Mouse (Mus musculus): Measurements from ENCODE around the gene Chml. TPM values are rescaled to one million over a fixed set of nuclear protein-coding genes. Genes with fewer than 3 reads are reported as not detected.

Gene Chml
- 0.83 TPM in 2 replicates for polyA plus RNA-seq (2015; fragmentation: Nextera tagmentation; extraction: Ambion mirVana)

DNA sequence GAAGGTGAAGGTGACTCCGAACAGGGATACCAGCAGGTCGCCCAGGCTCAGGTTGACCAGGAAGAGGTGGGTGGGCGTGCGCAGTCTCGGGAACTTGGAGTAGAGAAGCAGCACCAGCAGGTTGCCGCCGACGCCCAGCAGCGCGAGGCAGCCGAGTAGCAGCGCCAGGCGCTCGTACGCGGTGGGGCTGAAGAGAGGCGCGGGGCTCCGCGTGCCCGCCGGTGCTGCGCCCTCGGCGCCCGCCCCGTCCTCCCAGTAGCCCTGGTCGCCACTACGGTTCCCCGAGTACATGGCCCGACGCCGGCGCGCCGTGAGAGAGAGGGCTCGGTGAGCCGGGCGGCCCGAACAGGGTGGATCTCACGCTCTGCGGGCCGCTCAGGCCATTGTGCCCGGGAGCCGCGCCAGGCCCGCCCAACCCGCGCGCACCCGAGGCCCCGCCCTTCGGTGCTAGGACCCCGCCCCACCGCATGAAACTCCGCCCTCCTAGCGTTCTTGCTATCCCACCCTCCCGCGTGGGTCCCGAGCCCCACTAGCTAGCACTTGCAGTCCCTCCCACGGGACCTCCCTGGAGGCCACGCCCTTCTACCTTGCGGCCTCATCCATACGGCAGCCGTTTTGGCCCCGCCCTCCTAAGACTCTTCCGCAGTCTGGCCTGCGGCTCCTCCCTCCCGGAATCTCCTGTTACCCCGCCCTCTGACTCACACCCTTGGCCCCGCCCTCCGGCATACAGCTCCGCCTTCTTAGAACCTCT, at the start of gene Chml, which contains the start of gene Opn3:
TSS of gene Chml (minus strand) at position 656 of the 751 bp plus-strand sequence.
TSS of gene Opn3 (minus strand) at position 531 of the 751 bp plus-strand sequence.
- H3K4me2 ChIP-seq (ENCODE audit: low read depth, low read length): peak within 1 kb of the TSS; percentile 99
- H3K36me3 ChIP-seq (ENCODE audit: control insufficient read depth, insufficient read depth): no peaks in the 10 kb centered on the region
- WGBS (ENCODE audit: insufficient replicate concordance): under 1% methylated on average over 67 of the region's 73 CpGs
- ATAC-seq (ENCODE audit: low read depth): peak; percentile 94
- H3K4me1 ChIP-seq (ENCODE audit: control insufficient read depth, low read depth, low read length): peaks cover 11% of the 10 kb centered on the region
- H3K9ac ChIP-seq (ENCODE audit: low read depth, low read length): peak within 1 kb of the TSS; percentile 83
- H3K9me3 ChIP-seq (replicated peaks; ENCODE audit: control insufficient read depth, low read length): no peaks in the 10 kb centered on the region
- H3K4me3 ChIP-seq (ENCODE audit: low read depth, low read length): peak within 1 kb of the TSS; percentile 80
- H3K27me3 ChIP-seq (ENCODE audit: control insufficient read depth, insufficient read depth, low read depth, low read length): no peaks in the 10 kb centered on the region
- H3K27ac ChIP-seq (ENCODE audit: low read length): peak within 1 kb of the TSS; percentile 76

DNA sequence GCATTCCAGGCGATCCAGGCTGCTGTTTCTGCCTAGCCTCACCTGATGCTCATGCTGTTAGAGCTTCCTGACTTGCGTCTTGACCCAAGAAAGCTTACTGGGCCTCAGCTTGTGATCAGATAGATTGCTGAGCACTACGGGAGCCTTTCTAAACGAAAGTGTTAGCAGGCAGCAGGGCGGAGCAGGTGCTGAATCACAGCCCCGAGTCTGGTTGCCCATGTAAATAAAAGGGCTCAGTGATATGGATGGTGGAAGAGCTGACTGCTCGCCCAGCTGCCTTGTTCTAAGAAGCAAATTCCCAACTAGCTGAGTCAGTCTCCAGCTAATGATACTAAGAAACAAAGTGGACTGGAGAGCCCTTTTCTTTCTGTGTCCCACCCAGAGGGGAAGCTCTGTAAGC, 33.1 kb upstream of the Chml start:
- H3K9me3 ChIP-seq (replicated peaks; ENCODE audit: control insufficient read depth, low read length): no peaks in the 10 kb centered on the region
- no peak for ATAC-seq (ENCODE audit: low read depth)
- no peak overlapping the region for H3K9ac ChIP-seq (ENCODE audit: low read depth, low read length)
- H3K27ac ChIP-seq (ENCODE audit: low read length): no peak overlapping the region
- no peaks in the 10 kb centered on the region for H3K36me3 ChIP-seq (ENCODE audit: control insufficient read depth, insufficient read depth)
- no peaks in the 10 kb centered on the region for H3K27me3 ChIP-seq (ENCODE audit: control insufficient read depth, insufficient read depth, low read depth, low read length)
- no peak overlapping the region for H3K4me3 ChIP-seq (ENCODE audit: low read depth, low read length)
- H3K4me1 ChIP-seq (ENCODE audit: control insufficient read depth, low read depth, low read length): no peaks in the 10 kb centered on the region
- H3K4me2 ChIP-seq (ENCODE audit: low read depth, low read length): no peak overlapping the region
- WGBS (ENCODE audit: insufficient replicate concordance): 18% methylated on average over 7 of the region's 7 CpGs

DNA sequence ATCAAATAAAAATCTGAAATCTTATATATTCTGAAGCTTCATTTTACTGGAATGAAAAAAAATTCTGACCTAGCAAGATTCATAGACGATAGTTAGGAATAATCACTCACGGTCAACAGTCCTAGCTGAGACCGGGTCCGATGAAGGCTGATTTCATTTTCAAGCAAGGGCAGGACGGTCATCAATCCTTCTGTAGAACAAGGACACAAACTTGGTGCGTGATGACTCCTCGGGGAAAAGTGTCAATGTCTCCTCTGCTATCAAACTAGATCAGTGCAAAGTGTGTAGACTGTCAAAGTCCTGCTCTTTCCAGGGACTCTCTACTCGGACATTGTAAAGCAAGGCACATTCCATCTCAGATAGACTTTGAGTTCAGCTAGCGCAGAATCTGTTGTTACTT, 24.1 kb upstream of the Chml start:
- Histone ChIP-seq H3K27ac (ENCODE audit: low read length) (no peak overlapping the region), H3K27me3 (ENCODE audit: control insufficient read depth, insufficient read depth, low read depth, low read length) (no peaks in the 10 kb centered on the region), H3K9ac (ENCODE audit: low read depth, low read length) (no peak overlapping the region), H3K4me2 (ENCODE audit: low read depth, low read length) (no peak overlapping the region), H3K36me3 (ENCODE audit: control insufficient read depth, insufficient read depth) (no peaks in the 10 kb centered on the region), H3K4me1 (ENCODE audit: control insufficient read depth, low read depth, low read length) (no peaks in the 10 kb centered on the region), H3K9me3 (replicated peaks; ENCODE audit: control insufficient read depth, low read length) (no peaks in the 10 kb centered on the region), H3K4me3 (ENCODE audit: low read depth, low read length) (no peak overlapping the region)
- 68% methylated on average over 9 of the region's 9 CpGs for WGBS (ENCODE audit: insufficient replicate concordance)
- no peak for ATAC-seq (ENCODE audit: low read depth)

DNA sequence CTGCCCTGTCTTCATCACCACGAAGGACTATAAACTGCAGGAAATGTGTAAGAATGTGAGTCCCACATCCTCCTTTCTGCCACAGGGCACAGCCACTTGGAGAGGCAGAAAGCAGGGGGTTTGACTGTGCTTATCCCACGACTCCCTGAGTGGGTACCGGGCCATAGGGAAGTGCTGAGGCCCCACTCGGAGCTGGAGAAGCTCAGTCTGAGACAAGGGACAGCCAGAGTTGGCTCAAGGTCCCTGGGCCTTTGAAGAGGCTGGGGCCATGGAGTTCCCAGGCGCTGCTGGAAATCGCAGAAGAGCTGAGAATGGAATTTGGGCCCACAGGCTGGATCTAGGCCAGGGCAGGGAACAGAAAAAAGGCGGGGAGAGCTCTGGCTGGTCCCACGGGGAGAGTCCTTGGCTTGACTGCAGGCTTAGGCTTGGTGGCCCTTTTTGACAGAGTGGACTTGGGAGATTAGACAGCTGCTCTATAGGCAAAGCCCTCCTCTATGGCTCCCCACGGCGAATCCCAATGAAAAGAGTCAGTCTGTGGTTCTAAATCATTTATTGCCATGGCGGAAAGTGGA, 19.7 kb upstream of the Chml start:
- Histone ChIP-seq H3K36me3 (ENCODE audit: control insufficient read depth, insufficient read depth) (no peaks in the 10 kb centered on the region), H3K9me3 (replicated peaks; ENCODE audit: control insufficient read depth, low read length) (no peaks in the 10 kb centered on the region), H3K27ac (ENCODE audit: low read length) (no peak overlapping the region), H3K4me2 (ENCODE audit: low read depth, low read length) (no peak overlapping the region), H3K9ac (ENCODE audit: low read depth, low read length) (no peak overlapping the region), H3K27me3 (ENCODE audit: control insufficient read depth, insufficient read depth, low read depth, low read length) (no peaks in the 10 kb centered on the region), H3K4me3 (ENCODE audit: low read depth, low read length) (no peak overlapping the region), H3K4me1 (ENCODE audit: control insufficient read depth, low read depth, low read length) (no peaks in the 10 kb centered on the region)
- 59% methylated on average over 11 of the region's 11 CpGs for WGBS (ENCODE audit: insufficient replicate concordance)
- no peak for ATAC-seq (ENCODE audit: low read depth)

DNA sequence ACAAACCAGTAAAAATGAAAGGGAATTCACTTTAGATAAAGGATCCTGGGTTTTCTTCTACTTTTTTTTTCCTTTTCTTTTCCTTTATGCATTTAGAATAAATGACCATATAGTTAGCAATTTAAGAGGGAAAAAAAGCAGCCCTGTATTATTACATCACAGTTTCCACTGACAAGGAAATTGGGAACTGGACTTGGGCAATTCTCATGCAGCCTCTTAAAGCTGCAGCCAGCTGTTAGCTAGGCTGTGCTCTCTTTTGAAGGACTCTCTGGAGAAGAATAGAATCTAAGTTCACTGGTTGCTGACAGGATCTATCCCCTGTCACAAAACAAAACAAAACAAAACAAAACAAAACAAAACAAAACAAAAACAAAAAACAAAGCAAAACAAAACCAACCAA, 15.3 kb upstream of the Chml start:
- Histone ChIP-seq H3K9me3 (replicated peaks; ENCODE audit: control insufficient read depth, low read length) (no peaks in the 10 kb centered on the region), H3K27me3 (ENCODE audit: control insufficient read depth, insufficient read depth, low read depth, low read length) (no peaks in the 10 kb centered on the region), H3K4me3 (ENCODE audit: low read depth, low read length) (no peak overlapping the region), H3K9ac (ENCODE audit: low read depth, low read length) (no peak overlapping the region), H3K4me2 (ENCODE audit: low read depth, low read length) (no peak overlapping the region), H3K4me1 (ENCODE audit: control insufficient read depth, low read depth, low read length) (no peaks in the 10 kb centered on the region), H3K36me3 (ENCODE audit: control insufficient read depth, insufficient read depth) (no peaks in the 10 kb centered on the region), H3K27ac (ENCODE audit: low read length) (no peak overlapping the region)
- ATAC-seq (ENCODE audit: low read depth): no peak

DNA sequence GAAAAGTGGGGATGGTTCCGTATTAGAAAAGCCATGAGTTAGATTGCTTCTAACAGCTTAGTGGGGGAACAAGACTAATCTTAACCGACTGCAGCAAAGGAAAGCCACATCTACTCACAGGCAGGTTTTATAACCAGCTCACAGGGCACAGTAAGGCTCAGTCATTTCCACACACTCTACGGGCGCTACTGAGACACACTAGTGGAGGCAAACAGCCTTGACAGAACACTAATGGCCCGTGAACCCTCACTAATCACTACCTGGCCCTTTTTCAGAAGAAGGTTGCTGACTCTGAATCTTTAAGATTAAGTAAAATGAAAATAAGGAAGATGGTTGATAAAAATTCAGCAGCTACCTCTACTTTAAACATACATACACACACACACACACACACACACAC, 14.9 kb upstream of the Chml start:
- Histone ChIP-seq H3K4me2 (ENCODE audit: low read depth, low read length) (no peak overlapping the region), H3K27me3 (ENCODE audit: control insufficient read depth, insufficient read depth, low read depth, low read length) (no peaks in the 10 kb centered on the region), H3K27ac (ENCODE audit: low read length) (no peak overlapping the region), H3K4me3 (ENCODE audit: low read depth, low read length) (no peak overlapping the region), H3K4me1 (ENCODE audit: control insufficient read depth, low read depth, low read length) (no peaks in the 10 kb centered on the region), H3K36me3 (ENCODE audit: control insufficient read depth, insufficient read depth) (no peaks in the 10 kb centered on the region), H3K9ac (ENCODE audit: low read depth, low read length) (no peak overlapping the region), H3K9me3 (replicated peaks; ENCODE audit: control insufficient read depth, low read length) (no peaks in the 10 kb centered on the region)
- WGBS (ENCODE audit: insufficient replicate concordance): 63% methylated on average over 5 of the region's 5 CpGs
- ATAC-seq (ENCODE audit: low read depth): no peak

DNA sequence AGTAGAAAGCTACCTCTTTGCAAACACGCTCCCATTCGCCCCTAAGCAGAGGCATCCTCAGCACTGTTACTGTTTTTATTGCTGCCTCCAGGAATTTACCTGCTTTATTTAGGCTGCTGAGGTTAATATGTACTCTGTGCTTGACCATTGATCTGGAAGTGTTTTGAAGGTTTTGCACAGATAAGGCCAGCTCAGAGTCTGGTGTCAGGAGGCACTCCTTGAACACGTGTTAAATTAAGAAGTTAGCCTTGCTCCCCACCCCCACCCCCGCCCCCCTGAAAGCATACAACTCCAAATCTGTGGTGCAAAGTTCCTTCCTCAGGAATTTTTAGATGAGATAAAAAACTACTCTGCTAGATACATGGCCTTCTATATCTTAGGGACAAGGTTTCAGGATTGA, 8.4 kb upstream of the Chml start:
- peak; percentile 24; the same call in 1 of the 2 replicates for ATAC-seq (ENCODE audit: low read depth)
- Histone ChIP-seq H3K36me3 (ENCODE audit: control insufficient read depth, insufficient read depth) (no peaks in the 10 kb centered on the region), H3K9ac (ENCODE audit: low read depth, low read length) (no peak overlapping the region), H3K9me3 (replicated peaks; ENCODE audit: control insufficient read depth, low read length) (no peaks in the 10 kb centered on the region), H3K4me1 (ENCODE audit: control insufficient read depth, low read depth, low read length) (no peaks in the 10 kb centered on the region), H3K27me3 (ENCODE audit: control insufficient read depth, insufficient read depth, low read depth, low read length) (no peaks in the 10 kb centered on the region), H3K27ac (ENCODE audit: low read length) (no peak overlapping the region), H3K4me2 (ENCODE audit: low read depth, low read length) (no peak overlapping the region), H3K4me3 (ENCODE audit: low read depth, low read length) (no peak overlapping the region)
- 46% methylated on average over 4 of the region's 4 CpGs for WGBS (ENCODE audit: insufficient replicate concordance)

DNA sequence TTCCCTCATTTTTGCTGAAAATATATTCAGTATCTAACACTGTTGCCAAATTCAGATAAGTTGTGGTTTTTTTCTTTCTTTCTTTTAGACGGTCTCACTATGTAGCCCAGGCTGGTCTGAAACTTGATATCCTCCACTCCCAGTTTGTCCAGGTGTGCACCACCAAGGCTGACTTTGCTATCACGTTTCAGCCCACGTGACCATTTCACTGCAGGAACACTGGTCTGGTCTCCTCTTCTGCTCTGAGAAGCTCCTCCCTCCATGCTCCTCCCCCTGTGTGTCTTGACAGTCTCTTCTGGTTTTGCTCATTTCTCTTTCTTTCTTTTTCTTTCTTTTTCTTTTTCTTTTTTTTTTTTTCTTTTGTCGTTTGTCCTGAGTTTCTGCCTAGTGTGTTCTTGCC, 7.1 kb upstream of the Chml start:
- ATAC-seq (ENCODE audit: low read depth): no peak
- 15% methylated on average over 4 of the region's 4 CpGs for WGBS (ENCODE audit: insufficient replicate concordance)

DNA sequence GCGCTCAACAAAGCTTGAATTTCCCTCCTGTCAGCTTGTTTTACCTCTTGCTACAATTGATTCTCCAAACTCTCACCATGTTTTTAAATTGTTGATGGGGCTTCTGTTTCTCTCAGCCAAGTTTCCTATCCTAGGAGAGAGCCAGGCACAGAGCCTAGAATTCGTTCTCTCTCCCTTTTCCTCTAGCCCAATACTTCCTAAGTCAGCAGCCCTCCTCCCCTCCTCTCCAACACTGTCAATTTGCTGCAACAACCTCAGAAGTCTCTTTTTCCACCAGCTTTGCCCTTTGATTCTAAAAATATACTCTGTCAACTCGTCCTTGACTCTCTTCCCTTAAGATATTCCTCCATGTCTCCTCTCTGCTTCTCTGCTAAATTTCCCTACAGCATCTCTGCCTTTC, 6.7 kb upstream of the Chml start:
- H3K4me3 ChIP-seq (ENCODE audit: low read depth, low read length): no peak overlapping the region
- H3K4me2 ChIP-seq (ENCODE audit: low read depth, low read length): no peak overlapping the region
- H3K9ac ChIP-seq (ENCODE audit: low read depth, low read length): no peak overlapping the region
- no peaks in the 10 kb centered on the region for H3K36me3 ChIP-seq (ENCODE audit: control insufficient read depth, insufficient read depth)
- no peak overlapping the region for H3K27ac ChIP-seq (ENCODE audit: low read length)
- WGBS (ENCODE audit: insufficient replicate concordance): 49% methylated on average over 3 of the region's 3 CpGs
- H3K4me1 ChIP-seq (ENCODE audit: control insufficient read depth, low read depth, low read length): no peaks in the 10 kb centered on the region
- no peaks in the 10 kb centered on the region for H3K27me3 ChIP-seq (ENCODE audit: control insufficient read depth, insufficient read depth, low read depth, low read length)
- ATAC-seq (ENCODE audit: low read depth): no peak
- no peaks in the 10 kb centered on the region for H3K9me3 ChIP-seq (replicated peaks; ENCODE audit: control insufficient read depth, low read length)

More for the DNA sequence above, 7.1 kb upstream of the Chml start:
- no peak overlapping the region for H3K9ac ChIP-seq (ENCODE audit: low read depth, low read length)
- no peaks in the 10 kb centered on the region for H3K9me3 ChIP-seq (replicated peaks; ENCODE audit: control insufficient read depth, low read length)
- no peaks in the 10 kb centered on the region for H3K36me3 ChIP-seq (ENCODE audit: control insufficient read depth, insufficient read depth)
- H3K27ac ChIP-seq (ENCODE audit: low read length): no peak overlapping the region
- H3K27me3 ChIP-seq (ENCODE audit: control insufficient read depth, insufficient read depth, low read depth, low read length): no peaks in the 10 kb centered on the region
- no peaks in the 10 kb centered on the region for H3K4me1 ChIP-seq (ENCODE audit: control insufficient read depth, low read depth, low read length)
- H3K4me2 ChIP-seq (ENCODE audit: low read depth, low read length): no peak overlapping the region
- H3K4me3 ChIP-seq (ENCODE audit: low read depth, low read length): no peak overlapping the region

Data from liver, embryonic 16.5 days (tissue).